Mouse (Mus musculus) small intestine, adult 2 months (tissue): ENCODE data around the gene Akap2. TPM values are rescaled to one million over a fixed set of nuclear protein-coding genes. Genes with fewer than 3 reads are reported as not detected.

Experiments used
- H3K27ac ChIP-seq: fragments of 200-500 bp; 2 replicates; pipeline ENCODE4 v1.5.1; 2012; ENCODE audit warnings: low read depth, low read length, control low read depth, inconsistent platforms; ENCODE audit not compliant: insufficient read depth
- H3K27me3 ChIP-seq: fragments of 200-500 bp; 2 replicates; pipeline ENCODE4 v1.6.1; 2012; ENCODE audit warnings: mild to moderate bottlenecking, moderate library complexity, low read length, inconsistent platforms; ENCODE audit not compliant: control insufficient read depth, insufficient read depth
- H3K36me3 ChIP-seq: fragments of 200-500 bp; 2 replicates; pipeline ENCODE4 v1.6.1; 2012; ENCODE audit warnings: mild to moderate bottlenecking, low read length, control low read depth, inconsistent platforms; ENCODE audit not compliant: control insufficient read depth, insufficient read depth
- H3K4me1 ChIP-seq: fragments of 200-500 bp; 2 replicates; pipeline ENCODE4 v1.6.1; 2012; ENCODE audit warnings: low read length, inconsistent platforms, mixed read lengths; ENCODE audit not compliant: control insufficient read depth, insufficient read depth, insufficient read length
- H3K4me3 ChIP-seq: fragments of 200-500 bp; 2 replicates; pipeline ENCODE4 v1.5.1; 2012; ENCODE audit warnings: low read depth, mild to moderate bottlenecking, control low read depth, inconsistent platforms, low read length, moderate library complexity
- CTCF ChIP-seq: fragments of 200-500 bp; IDR thresholded peaks from 2 replicates; pipeline ENCODE4 v1.5.1; 2012; ENCODE audit warnings: low read depth, mild to moderate bottlenecking, control low read depth, inconsistent platforms, low read length, moderate library complexity, mixed read lengths; ENCODE audit not compliant: insufficient replicate concordance, insufficient read length; ENCODE audit errors: extremely low read depth
- POLR2A ChIP-seq: fragments of 200-500 bp; IDR thresholded peaks from 2 replicates; pipeline ENCODE4 v1.6.1; 2012; ENCODE audit warnings: low read depth, mild to moderate bottlenecking, control low read depth, inconsistent platforms, low read length, moderate library complexity
- WGBS: fragments of 180-500 bp; shearing (Covaris S2); methylation state at CpG from one replicate; pipeline ENCODE4 v1.1.7; 2018; 5-methylcytosine and 5-hydroxymethylcytosine counted together
- polyA plus RNA-seq: library from polyadenylated mRNA; depleted of rRNA; stranded (reverse); fragments of >200 nt; gene quantifications from 2 replicates; pipeline ENCODE4 v1.2.3, GENCODE M21; 2012

Gene Akap2
- polyA plus RNA-seq, 1 experiment = 7.6 TPM

- Histone ChIP-seq H3K36me3 (no peaks in the 10 kb centered on the region), H3K4me1 (0 out of 2 replicates have a peak, but pooled peaks cover 2% of the 10 kb centered on the region), H3K27ac (no peak overlapping the region), H3K27me3 (no peaks in the 10 kb centered on the region), H3K4me3 (no peak overlapping the region; the same call in 1 of the 2 replicates)
- 19% methylated on average over 11 of the region's 11 CpGs for WGBS
- no peak for TF ChIP-seq POLR2A
- no peak for TF ChIP-seq CTCF
These were observed 104.3 kb downstream of the Akap2 start for GRCm38 (mm10) chr4:57821556-57822356.

GRCm38 (mm10) chr4:57822641-57823040, 105.2 kb downstream of the Akap2 start:
- 0 out of 2 replicates have a peak, but pooled peaks cover 2% of the 10 kb centered on the region for H3K4me1 ChIP-seq
- WGBS = 82% methylated on average over 5 of the region's 5 CpGs
- H3K4me3 ChIP-seq = no peak overlapping the region
- H3K27ac ChIP-seq = no peak overlapping the region
- H3K36me3 ChIP-seq = no peaks in the 10 kb centered on the region
- H3K27me3 ChIP-seq = no peaks in the 10 kb centered on the region
- TF ChIP-seq POLR2A (no peak), CTCF (no peak)

- no peak overlapping the region for H3K4me3 ChIP-seq
- TF ChIP-seq CTCF (no peak), POLR2A (no peak)
- 0 out of 2 replicates have a peak, but pooled peaks cover 2% of the 10 kb centered on the region for H3K4me1 ChIP-seq
- WGBS = 71% methylated on average over 8 of the region's 8 CpGs
- no peak overlapping the region for H3K27ac ChIP-seq
- no peaks in the 10 kb centered on the region for H3K27me3 ChIP-seq
- H3K36me3 ChIP-seq = no peaks in the 10 kb centered on the region
These were observed 107.3 kb downstream of the Akap2 start for GRCm38 (mm10) chr4:57824626-57825240.

- no peak overlapping the region for H3K4me3 ChIP-seq
- TF ChIP-seq POLR2A = no peak
- TF ChIP-seq CTCF = no peak
- no peak overlapping the region for H3K27ac ChIP-seq
- no peaks in the 10 kb centered on the region for H3K27me3 ChIP-seq
- WGBS = 81% methylated on average over 7 of the region's 7 CpGs
- no peaks in the 10 kb centered on the region for H3K36me3 ChIP-seq
- 0 out of 2 replicates have a peak, but pooled peaks cover 2% of the 10 kb centered on the region for H3K4me1 ChIP-seq
These were observed 108.8 kb downstream of the Akap2 start for GRCm38 (mm10) chr4:57826272-57826671.

- H3K36me3 ChIP-seq = no peaks in the 10 kb centered on the region
- H3K27me3 ChIP-seq = no peaks in the 10 kb centered on the region
- TF ChIP-seq CTCF (no peak), POLR2A (no peak)
- H3K4me1 ChIP-seq = no peaks in the 10 kb centered on the region
- no peak overlapping the region for H3K27ac ChIP-seq
- 74% methylated on average over 9 of the region's 9 CpGs for WGBS
- H3K4me3 ChIP-seq = no peak overlapping the region
These were observed 111.7 kb downstream of the Akap2 start for GRCm38 (mm10) chr4:57829131-57829530.

- no peaks in the 10 kb centered on the region for H3K36me3 ChIP-seq
- no peak overlapping the region for H3K4me3 ChIP-seq
- H3K4me1 ChIP-seq = no peaks in the 10 kb centered on the region
- no peak overlapping the region for H3K27ac ChIP-seq
- no peaks in the 10 kb centered on the region for H3K27me3 ChIP-seq
- TF ChIP-seq POLR2A = no peak
- 84% methylated on average over 3 of the region's 3 CpGs for WGBS
These were observed 112.3 kb downstream of the Akap2 start for GRCm38 (mm10) chr4:57829740-57830139.

- TF ChIP-seq POLR2A = no peak
- no peak for TF ChIP-seq CTCF
- Histone ChIP-seq H3K36me3 (no peaks in the 10 kb centered on the region), H3K4me3 (no peak overlapping the region), H3K27ac (no peak overlapping the region), H3K4me1 (no peaks in the 10 kb centered on the region), H3K27me3 (no peaks in the 10 kb centered on the region)
- WGBS = 49% methylated on average over 7 of the region's 7 CpGs
These were observed 114.9 kb downstream of the Akap2 start for GRCm38 (mm10) chr4:57832318-57832717.
